Mouse (Mus musculus): Measurements from ENCODE around the gene Atp2c1.
A peak's percentile ranks its signal among the peaks of the same experiment; 100 is the strongest.

The Atp2c1 gene

GRCm38 (mm10) chr9:105488363-105488762 lies 38.8 kb downstream of the Atp2c1 start:
- DNase-seq (ENCODE audit: low spot score): no peak

DNA sequence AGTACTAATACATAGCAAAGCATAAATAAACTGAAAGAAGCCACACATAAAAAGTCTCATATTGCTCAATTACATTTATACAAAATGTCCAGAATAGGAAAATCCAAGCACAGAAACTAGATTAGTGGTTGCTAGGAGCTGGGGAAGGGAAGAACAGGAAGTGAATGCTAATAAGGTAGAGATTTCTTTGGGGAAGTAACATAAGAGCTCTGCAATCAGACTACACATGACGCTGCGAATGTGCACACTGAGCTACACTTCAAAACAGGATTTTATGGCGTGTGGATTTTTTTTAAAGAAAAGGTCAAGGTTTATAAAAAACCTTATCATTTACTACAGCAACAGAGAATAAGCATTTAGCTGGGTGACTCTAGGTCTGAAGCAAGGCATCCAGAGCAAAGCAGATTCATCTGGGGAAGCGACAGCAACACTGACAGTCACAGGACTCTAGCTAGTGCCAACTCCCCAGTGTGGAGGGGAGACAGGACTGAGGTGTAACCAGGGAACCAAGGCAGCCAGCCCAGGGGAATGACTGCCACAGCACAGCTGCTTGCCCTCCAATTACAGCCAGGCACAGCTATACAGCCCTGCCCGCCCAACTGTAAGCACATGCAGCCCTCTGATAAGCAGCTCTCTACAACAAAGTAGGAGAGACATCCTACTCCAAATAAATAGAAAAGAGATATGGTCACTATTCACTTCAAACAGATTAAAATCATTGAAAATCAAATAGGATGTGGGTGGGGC lies 42.6 kb downstream of the Atp2c1 start:
- DNase-seq (ENCODE audit: low spot score): no peak

DNA sequence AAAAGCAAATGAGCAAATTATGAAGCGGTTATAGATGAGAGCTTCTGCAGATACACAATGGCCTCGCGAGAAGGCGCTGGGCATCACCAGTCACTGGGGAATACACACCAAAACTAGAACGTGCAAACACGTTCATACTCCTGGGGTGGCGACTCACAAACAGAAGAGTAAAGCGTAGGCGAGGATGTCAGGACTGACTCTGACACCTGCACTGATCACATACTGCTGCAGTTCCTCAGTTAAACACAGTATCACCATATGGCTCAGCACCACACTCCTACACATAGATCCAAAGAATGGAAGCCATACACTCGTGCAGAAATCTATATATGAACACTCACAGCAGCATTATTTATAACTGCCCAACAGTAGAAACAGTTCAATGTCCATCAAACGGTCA lies 43.2 kb downstream of the Atp2c1 start:
- DNase-seq (ENCODE audit: low spot score): no peak

GRCm38 (mm10) chr9:105482715-105483510 lies 44.2 kb downstream of the Atp2c1 start:
- no peak for DNase-seq (ENCODE audit: low spot score)

DNA sequence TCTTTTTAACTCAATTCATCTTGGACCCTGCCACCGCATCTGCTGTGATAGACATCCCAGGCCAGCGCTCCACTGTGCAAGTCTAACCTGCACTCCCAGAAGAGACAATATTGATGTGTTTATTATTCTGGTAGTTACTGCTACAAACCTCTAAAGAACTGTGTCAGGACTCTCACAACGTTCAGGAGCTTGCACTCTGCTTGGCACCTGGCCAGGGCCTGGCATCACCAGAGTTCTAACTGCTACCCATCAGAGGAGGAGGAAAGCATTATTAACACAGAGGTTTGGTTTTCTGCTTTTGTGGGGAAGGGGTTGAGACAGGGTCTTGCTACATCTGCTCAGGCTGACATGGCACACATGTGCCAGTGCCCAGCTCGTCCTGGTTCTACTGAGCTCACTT lies 45.0 kb downstream of the Atp2c1 start:
- peak; percentile 31 for DNase-seq (ENCODE audit: low spot score)

DNA sequence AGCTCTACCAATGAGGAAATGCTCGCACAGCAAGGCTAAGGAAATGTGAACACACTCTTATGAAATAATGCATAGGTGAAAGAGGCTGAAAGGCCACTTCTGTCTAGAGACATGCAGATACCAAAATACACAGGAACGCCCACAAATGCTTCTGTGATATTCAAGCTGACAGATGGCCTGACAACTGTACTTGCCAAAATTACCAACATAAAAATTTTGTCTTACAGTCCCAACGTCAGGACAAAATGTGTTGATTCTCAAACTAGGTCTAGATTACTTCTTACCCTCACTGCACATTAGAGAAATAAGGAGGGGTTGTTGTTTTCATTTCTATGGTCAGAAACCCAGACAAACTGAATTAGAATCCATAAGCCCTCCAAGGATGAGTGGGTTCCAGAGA lies 51.0 kb downstream of the Atp2c1 start:
- no peak for DNase-seq (ENCODE audit: low spot score)

GRCm38 (mm10) chr9:105474910-105475309 lies 52.2 kb downstream of the Atp2c1 start:
- DNase-seq (ENCODE audit: low spot score): no peak

GRCm38 (mm10) chr9:105467787-105468186 lies 59.3 kb downstream of the Atp2c1 start:
- no peak for DNase-seq (ENCODE audit: low spot score)

GRCm38 (mm10) chr9:105461496-105461895 lies 65.6 kb downstream of the Atp2c1 start:
- DNase-seq (ENCODE audit: low spot score): no peak

GRCm38 (mm10) chr9:105459032-105459431 lies 68.1 kb downstream of the Atp2c1 start:
- peak; percentile 63 for DNase-seq (ENCODE audit: low spot score)

GRCm38 (mm10) chr9:105408549-105408948 lies 118.6 kb downstream of the Atp2c1 start:
- peak; percentile 10 for DNase-seq (ENCODE audit: low spot score)

DNA sequence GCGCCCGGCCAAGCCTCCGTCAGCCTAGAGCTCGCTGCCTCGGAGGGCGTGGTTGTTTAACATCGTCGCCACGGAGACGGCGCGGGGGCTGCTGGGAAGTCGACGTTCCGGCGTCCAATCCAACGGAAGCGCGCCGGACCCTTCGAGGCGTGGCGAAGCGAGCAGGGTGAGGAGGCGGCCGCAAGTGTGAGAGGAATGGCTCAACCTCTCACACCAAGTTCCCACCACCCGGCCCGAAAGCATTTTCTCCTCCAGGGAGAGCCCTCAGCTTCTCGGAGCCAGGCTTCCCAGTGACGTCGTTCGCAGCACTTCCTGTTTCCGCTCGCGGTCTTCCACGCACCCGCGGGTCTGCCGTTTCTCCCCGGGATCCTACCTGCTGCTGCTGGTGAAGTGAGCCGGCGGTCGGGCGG lies 131.9 kb downstream of the Atp2c1 start, which contains the start of the genes Aste1 and Nek11:
Gene Aste1, plus strand, starts transcription at position 175 of the 410 bp plus-strand sequence.
Gene Nek11, minus strand, starts transcription at position 307 of the 410 bp plus-strand sequence.
- peak; percentile 94 for DNase-seq (ENCODE audit: low spot score)

- no peak for DNase-seq (ENCODE audit: low spot score)
Observed at GRCm38 (mm10) chr9:105394720-105395119, 132.4 kb downstream of the Atp2c1 start.

DNA sequence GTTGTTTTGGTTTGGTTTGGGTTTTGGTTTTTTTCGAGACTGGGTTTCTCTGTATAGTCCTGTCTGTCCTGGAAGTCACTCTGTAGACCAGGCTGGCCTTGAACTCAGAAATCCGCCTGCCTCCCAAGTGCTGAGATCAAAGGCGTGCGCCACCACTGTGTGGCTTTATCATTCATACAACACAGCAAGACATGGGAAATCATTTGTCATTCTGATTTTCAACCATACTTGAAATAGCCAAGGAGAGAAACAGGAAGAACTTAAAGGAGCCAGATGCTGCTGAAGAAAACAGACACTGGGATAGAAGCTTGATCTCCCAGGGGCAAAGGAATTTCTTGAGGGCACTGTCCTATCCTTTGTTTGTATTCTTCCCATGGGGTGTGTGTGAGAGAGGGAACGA lies 136.5 kb downstream of the Atp2c1 start:
- DNase-seq (ENCODE audit: low spot score): no peak

DNA sequence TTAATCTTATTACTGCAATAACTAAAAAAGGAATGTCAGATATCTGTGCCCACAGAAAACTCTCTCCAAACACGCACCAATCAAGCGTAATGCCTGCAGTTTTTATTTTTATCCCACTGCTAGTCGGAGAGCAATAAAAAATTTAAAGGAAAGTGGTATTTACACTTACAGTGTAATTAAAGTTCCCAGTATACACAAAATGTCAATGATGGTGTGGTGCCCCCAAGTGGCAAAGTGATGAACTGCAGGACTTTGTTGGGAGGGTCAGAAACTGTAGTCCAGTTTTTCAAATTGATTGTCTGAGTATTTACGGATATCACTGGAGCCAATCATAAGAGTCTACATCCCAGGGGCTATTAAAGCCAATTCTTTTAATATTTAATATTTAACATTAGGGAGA lies 137.8 kb downstream of the Atp2c1 start:
- DNase-seq (ENCODE audit: low spot score): peak; percentile 77

DNA sequence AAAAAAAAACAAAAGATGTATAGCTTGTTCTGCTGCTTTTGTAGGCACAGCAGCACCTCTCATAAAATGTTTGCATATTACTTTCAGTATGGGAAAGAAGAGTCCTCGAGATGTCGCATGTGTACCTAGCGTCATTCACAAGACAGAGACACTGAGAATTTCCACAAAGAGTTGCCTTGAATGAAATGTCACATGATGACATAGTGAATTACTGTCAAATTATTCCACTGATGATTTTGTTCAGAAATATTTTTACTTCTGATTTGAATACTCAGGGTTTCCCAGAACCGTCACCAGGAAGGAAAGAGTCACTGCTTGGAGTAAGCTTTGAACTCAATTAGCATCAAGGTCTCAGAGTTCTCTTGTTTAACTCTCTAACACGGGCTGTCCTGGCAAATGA lies 139.7 kb downstream of the Atp2c1 start:
- no peak for DNase-seq (ENCODE audit: low spot score)

GRCm38 (mm10) chr9:105379533-105380145 lies 147.5 kb downstream of the Atp2c1 start:
- no peak for DNase-seq (ENCODE audit: low spot score)

- DNase-seq (ENCODE audit: low spot score): no peak
Observed at GRCm38 (mm10) chr9:105377622-105378021, 149.5 kb downstream of the Atp2c1 start.

GRCm38 (mm10) chr9:105376954-105377530 lies 150.1 kb downstream of the Atp2c1 start:
- no peak for DNase-seq (ENCODE audit: low spot score)

DNA sequence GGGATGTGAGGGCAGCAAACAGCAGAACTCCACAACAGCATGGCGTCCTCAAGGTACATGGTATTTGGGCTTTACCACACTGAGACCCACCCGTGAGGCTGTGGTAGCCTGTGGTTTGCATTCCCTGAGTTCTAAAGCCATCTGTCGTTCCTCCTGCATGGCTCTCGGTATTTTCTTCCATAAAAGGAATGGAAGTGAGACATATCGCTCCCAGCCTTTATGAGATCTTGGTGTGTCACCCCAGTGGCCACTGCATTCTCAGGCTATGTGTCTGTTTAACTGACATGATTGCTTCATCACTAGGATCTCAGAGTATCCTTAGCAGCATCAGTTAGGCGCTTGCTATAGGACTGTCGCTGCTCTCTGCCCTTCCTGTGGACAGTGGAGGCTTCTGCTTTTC lies 150.7 kb downstream of the Atp2c1 start:
- DNase-seq (ENCODE audit: low spot score): no peak

DNA sequence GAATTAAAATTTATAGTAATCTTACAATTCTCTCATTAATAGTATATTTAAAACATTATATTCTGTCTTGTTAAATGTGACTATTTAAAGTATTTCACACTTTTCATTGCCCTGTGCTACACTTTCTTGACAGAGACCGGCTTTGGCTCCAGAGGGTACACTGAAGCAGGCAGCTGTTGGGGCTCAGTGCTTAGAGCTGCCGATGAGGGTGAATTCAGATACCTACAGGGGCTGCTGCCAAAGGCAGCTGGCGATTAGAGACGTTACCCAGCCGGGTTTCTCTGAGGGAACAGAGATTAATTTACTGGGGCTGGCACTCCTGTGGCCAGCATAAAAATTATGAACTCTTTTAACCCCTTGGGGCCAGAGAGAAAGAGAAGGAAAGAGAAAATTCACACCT lies 152.8 kb downstream of the Atp2c1 start:
- DNase-seq (ENCODE audit: low spot score): no peak

- DNase-seq (ENCODE audit: low spot score): no peak
Observed at GRCm38 (mm10) chr9:105368605-105369004, 158.5 kb downstream of the Atp2c1 start.
